Mouse (Mus musculus) lung, postnatal 0 days (tissue): ENCODE results near the gene Traf2.

Experiments used
- CTCF ChIP-seq: IDR thresholded peaks from 2 replicates; pipeline ENCODE4 v1.5.1; 2016; ENCODE audit warnings: antibody characterized with exemption, mild to moderate bottlenecking
- EP300 ChIP-seq: IDR thresholded peaks from 2 replicates; pipeline ENCODE4 v1.6.1; 2016; ENCODE audit warnings: antibody characterized with exemption, mild to moderate bottlenecking, control low read depth

- TF ChIP-seq CTCF (peak; percentile 65), EP300 (no peak)
Observed at GRCm38 (mm10) chr2:25506964-25507363, 39.8 kb downstream of the Traf2 start.
